Mouse (Mus musculus): Measurements from ENCODE around the gene Kdm8. TPM values are rescaled to one million over a fixed set of nuclear protein-coding genes. Genes with fewer than 3 reads are reported as not detected.
A peak's percentile ranks its signal among the peaks of the same experiment; 100 is the strongest.
"Not testable (repeated sequence)": the region's sequence is repeated elsewhere in the genome, so short reads cannot be mapped to it uniquely, and the experiment has no call there.

The Kdm8 gene
- total RNA-seq (2021), result 4.9 and 6.3 TPM in 2 replicates
- long read RNA-seq, partial matches to known transcripts, result 4 of 7 reads
- long read RNA-seq, other reads (novel, unspliced or antisense), result 0 of 7 reads

- peak; percentile 91 for DNase-seq
These were observed at the start of gene Kdm8 for GRCm38 (mm10) chr7:125444464-125445401. Gene Kdm8, plus strand, starts transcription at chr7:125444676.

GRCm38 (mm10) chr7:125398116-125398515 lies 46.4 kb upstream of the Kdm8 start:
- no peak for DNase-seq

- DNase-seq, result no peak
These were observed 45.8 kb upstream of the Kdm8 start for GRCm38 (mm10) chr7:125398687-125399086.

- DNase-seq, result no peak
These were observed 37.3 kb upstream of the Kdm8 start for GRCm38 (mm10) chr7:125407136-125407535.

- DNase-seq, result no peak
These were observed 29.4 kb upstream of the Kdm8 start for GRCm38 (mm10) chr7:125415087-125415486.

GRCm38 (mm10) chr7:125415776-125416175 lies 28.7 kb upstream of the Kdm8 start:
- DNase-seq, result no peak

GRCm38 (mm10) chr7:125416762-125417161 lies 27.7 kb upstream of the Kdm8 start:
- DNase-seq, result no peak

- peak; percentile 10 for DNase-seq
These were observed 26.1 kb upstream of the Kdm8 start for GRCm38 (mm10) chr7:125418413-125418812.

GRCm38 (mm10) chr7:125420190-125420589 lies 24.3 kb upstream of the Kdm8 start:
- DNase-seq, result peak; percentile 63

GRCm38 (mm10) chr7:125421911-125422310 lies 22.6 kb upstream of the Kdm8 start:
- DNase-seq, result no peak

GRCm38 (mm10) chr7:125423056-125423455 lies 21.4 kb upstream of the Kdm8 start:
- DNase-seq, result no peak

- peak; percentile 74 for DNase-seq
These were observed 16.9 kb upstream of the Kdm8 start for GRCm38 (mm10) chr7:125427492-125428090.

GRCm38 (mm10) chr7:125428381-125428780 lies 16.1 kb upstream of the Kdm8 start:
- no peak for DNase-seq

GRCm38 (mm10) chr7:125428816-125429500 lies 15.5 kb upstream of the Kdm8 start:
- DNase-seq, result not testable (repeated sequence)

GRCm38 (mm10) chr7:125430170-125430842 lies 14.2 kb upstream of the Kdm8 start:
- DNase-seq, result no peak

GRCm38 (mm10) chr7:125433874-125434273 lies 10.6 kb upstream of the Kdm8 start:
- no peak for DNase-seq

GRCm38 (mm10) chr7:125434666-125435290 lies 9.7 kb upstream of the Kdm8 start:
- DNase-seq, result no peak

GRCm38 (mm10) chr7:125442323-125442722 lies 2.2 kb upstream of the Kdm8 start:
- DNase-seq, result no peak

- DNase-seq, result no peak
These were observed 406 bp upstream of the Kdm8 start for GRCm38 (mm10) chr7:125444076-125444463.

- DNase-seq, result no peak
These were observed 6.2 kb downstream of the Kdm8 start for GRCm38 (mm10) chr7:125450678-125451077.

GRCm38 (mm10) chr7:125451078-125451477 lies 6.6 kb downstream of the Kdm8 start:
- DNase-seq, result no peak

GRCm38 (mm10) chr7:125453671-125454070 lies 9.2 kb downstream of the Kdm8 start:
- no peak for DNase-seq
